Mouse (Mus musculus) c-Kit-positive CD71-negative TER-119-negative erythroid progenitor cells, embryonic 14.5 days (primary cell): ENCODE results near the gene Gstm1.
"Not testable (repeated sequence)": the region's sequence is repeated elsewhere in the genome, so short reads cannot be mapped to it uniquely, and the experiment has no call there.

ENCODE experiments used
- DNase-seq: peaks from one replicate; pipeline ENCODE4 v3.0.0-alpha.2; 2013; ENCODE audit warnings: low read depth

Gene Gstm1

GRCm38 (mm10) chr3:108017473-108018189, at the start of gene Gstm1:
Gstm1 (minus strand) TSS chr3:108017973.
- peak; percentile 94 for DNase-seq

DNA sequence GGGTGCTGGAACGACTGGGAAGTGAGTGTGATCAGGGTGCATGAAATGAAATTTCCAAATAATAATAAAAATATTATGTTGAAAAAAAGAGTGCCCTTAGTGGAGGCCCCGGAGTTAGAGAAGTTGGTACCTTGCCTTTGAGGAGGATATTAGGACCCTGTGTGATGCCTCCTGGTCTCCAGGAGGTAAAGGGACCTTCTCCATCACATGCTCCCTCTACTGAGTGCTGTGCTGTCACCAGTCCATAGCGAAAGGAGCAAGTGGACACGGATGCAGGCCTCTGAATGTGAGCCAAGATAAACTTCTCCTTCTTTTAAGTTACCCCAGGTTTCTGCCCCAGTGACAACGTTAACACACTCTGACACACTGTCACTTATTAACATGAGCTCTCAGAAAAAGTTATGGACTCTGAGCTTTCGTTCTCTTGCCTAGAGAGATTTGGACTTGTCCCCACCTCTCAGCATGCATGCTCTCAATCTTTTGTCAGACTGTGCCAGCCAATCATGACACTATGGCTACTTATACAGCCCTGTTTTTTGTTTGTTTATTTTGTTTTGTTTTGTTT, 49.7 kb upstream of the Gstm1 start:
- DNase-seq = no peak

DNA sequence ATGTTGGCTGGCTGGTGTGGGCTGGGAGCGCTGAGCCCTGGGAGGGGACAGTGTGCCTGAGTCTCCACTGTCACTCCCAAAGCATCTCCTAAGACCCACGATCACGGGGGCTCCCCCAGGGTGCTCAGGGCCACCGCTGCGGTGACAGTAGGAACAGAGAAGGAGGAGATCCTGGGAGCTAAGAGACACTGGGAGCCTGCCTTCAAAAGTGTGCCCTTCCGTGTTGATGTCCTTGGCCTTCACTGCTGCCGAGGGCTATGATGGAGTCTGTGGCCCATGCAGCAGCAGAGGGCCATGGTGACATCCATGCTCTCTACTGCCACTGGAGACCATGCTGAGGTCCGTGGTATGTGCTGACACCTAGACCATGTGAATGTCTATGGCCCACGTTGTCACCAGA, 47.8 kb upstream of the Gstm1 start:
- no peak for DNase-seq

DNA sequence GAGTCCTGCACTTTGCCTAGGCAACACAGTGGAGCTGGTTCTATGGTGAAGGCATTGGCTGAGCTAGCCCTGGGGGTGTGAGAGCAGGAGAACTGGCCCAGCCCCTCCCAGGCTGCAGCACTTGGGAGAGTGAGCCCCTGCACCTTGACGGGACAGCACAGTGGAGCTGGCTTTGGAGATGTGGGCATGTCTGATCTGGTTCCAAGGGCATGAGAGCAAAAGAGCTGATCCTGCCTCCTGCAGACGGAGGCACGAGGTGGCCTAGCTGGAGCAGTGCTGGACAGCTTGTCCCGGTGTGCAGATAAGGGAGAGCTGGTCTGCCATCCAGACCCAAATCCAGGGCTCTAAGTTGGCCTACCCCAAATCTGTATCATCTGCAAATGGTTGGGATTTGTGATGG, 46.9 kb upstream of the Gstm1 start:
- DNase-seq = no peak

GRCm38 (mm10) chr3:108062648-108063047, 44.9 kb upstream of the Gstm1 start:
- no peak for DNase-seq

DNA sequence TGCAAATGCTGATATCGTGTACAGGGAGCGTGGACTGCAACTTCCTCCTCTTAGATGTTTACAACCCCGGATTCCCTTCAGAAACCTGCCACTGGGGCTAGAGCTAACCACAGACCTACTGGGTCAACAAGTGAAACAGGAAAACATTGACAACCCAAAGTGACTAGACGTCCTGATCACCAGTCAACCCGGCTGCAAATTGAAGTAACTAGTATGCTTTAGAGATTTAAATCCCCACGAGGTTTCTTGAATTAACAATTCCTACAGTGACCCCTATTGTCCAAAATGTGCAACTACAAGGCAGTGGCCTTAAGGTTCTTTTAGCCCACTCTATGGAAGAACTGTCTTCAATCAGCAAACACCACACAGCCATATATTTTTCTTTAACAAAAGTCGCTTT, 43.6 kb upstream of the Gstm1 start:
- peak; percentile 77 for DNase-seq

DNA sequence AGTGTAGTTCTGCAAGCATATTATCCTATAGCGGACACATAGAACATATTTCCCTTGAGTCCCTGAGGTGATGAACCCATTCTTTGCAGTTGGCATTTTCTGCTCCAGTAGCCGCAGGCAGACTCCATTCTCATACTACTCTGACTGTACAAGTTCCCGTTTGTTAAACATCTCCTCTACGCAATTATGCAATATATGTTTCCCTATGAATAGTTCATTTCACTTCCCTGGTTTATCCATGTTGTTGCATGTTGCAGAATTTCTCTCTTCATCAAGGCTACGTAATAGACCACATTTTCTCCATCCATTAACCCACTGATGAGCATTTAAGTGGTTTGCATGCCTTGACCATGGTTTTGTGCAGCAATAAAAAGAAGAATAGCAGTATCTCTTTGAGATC, 32.7 kb upstream of the Gstm1 start:
- no peak for DNase-seq

- no peak for DNase-seq
Observed at GRCm38 (mm10) chr3:108048306-108048705, 30.5 kb upstream of the Gstm1 start.

DNA sequence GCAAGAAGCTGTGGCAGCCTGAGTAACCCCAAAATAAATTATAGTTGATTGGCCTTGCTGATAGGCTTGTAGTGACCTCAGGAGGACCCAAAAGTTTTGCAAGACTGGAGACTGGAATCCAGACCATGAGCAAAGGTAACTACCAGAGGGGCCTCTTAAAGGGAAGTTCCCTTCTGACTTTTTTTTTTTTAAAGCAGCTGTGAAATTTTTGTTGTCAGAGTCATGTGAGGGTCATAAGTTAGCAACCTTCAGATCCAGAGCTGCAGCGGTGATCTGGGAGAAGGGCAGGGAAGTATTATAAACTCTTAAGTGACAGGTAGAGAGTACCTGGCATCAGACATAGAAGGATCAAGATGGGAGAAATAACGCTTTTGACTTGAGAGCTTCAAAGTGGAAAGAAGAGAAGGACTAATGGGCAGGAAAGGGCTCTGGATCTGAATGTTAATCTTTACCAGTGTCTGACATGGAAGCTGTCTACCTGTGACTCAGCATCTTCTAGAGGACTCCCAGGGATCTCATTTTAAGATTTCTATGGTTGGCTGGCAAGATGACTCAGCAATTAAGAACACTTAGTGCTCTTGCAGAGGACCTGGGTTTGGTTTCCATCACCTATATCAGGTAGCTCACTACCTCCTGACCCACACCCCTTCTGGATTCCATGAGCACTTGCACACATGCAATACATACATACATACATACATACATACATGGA, 29.3 kb upstream of the Gstm1 start:
- DNase-seq = no peak

DNA sequence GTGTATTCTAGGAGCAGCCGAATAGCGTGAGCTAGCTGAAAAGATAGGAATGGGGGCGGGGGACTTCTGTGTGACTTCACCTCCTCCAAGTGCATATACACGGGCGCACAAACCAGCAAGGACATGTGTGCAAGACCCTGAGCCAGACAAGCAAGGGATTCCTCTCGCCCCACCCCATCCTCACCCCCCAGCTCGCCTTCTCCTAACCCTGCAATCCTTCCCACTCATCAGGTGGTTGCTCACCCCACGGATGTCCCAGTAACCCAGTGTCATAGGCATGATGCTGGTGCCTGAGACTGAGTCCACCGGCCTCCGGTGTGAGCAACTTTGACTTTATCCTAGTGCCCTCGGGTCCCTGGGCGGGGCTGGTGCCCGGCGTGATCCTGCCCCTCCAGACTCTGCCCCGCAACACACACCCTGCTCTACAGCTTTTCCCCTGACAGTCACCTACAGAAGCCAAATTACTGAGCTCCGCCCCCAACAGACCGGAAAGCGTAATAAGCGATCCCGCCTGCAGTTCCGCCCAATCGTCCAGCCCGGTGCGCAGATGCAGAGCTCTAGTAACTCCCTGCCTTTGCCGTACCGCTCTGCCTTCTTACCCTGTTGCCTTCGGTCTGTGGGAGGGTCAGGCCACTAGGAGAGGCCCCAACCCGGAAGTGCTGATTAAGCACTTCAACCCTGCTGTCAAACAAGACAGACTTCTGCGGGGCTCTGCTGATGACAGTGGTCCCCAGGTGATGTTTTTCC, 26.8 kb upstream of the Gstm1 start, which contains the start of gene Gstm4:
Gene Gstm4 (minus strand): TSS at position 501 of the 747 bp plus-strand sequence.
- peak; percentile 80 for DNase-seq

GRCm38 (mm10) chr3:108033156-108033555, 15.4 kb upstream of the Gstm1 start:
- no peak for DNase-seq

- no peak for DNase-seq
Observed at GRCm38 (mm10) chr3:108032113-108032512, 14.3 kb upstream of the Gstm1 start.

DNA sequence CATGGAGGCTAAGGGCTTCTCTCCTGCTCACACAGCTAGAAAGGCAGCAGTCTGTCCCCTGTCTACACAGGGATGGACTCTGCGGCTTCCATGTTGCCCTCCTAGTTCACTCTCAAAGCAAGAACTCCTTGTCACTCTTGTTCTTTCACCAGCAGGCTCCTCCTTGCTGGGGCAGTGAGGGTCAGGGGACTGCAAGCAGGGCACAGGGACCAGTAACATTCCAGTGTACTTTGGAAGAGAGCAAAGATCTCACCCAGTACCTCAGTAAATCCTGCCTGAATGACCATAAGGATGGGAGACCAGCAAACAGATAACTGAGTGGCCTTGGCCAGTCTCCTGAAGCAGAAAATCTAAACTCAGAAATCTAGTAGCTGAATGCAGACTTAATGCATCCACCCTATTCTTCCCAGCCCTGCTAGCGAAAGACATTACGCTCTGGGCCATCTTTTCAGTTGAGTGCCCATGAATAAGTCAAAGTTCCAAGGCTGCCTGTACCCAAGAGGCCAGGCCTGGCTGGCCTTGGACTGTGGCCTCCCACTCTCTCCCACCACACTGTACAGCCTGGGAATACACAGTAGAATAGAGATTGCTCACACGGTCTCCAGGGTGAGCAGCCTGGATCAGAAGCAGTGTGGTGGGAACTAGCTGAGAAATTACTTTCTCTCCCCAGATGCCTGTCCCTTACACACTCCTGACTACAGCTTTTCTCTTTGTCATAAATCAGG, 11.0 kb upstream of the Gstm1 start:
- DNase-seq = no peak

GRCm38 (mm10) chr3:108026597-108026996, 8.8 kb upstream of the Gstm1 start:
- no peak for DNase-seq

DNA sequence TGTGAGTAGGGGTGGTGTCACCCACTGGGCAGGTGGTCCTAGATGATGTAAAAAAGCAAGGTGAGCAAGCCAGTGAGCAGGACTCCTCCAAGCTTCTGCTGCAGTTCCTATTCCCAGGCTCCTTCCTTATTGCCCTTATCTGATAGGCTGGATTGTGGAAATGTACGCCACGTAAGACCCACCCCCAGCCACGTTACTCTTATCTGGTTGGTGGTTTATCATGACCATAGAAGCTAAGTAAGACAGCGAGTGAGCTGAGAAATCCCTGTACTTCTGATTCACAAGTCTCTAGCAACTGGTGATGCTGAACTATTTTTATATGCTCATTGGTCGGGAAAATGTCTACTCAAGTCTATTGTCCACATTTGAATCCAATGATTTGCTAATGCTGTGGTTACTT, 8.3 kb upstream of the Gstm1 start:
- DNase-seq = no peak

GRCm38 (mm10) chr3:108025318-108025717, 7.5 kb upstream of the Gstm1 start:
- DNase-seq = no peak

DNA sequence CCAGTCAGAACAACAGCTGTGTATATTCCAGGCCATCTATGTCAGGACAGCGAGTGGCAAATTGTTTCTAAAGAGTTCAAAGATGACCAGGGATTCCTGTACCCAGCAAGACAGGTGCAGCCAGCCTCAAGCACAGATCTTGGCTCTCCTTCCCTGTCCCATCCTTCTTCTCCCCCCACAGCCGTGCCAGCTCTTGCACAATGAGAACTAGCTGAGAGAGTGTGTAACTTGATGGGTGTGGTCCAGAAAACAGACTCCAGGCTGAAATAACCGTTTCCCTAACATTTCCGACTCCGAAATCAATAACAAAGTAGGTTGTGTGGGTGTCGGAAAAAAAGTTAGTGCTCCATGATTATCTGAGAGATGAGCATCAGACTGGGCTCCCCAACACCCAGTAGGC, 4.9 kb upstream of the Gstm1 start:
- no peak for DNase-seq

DNA sequence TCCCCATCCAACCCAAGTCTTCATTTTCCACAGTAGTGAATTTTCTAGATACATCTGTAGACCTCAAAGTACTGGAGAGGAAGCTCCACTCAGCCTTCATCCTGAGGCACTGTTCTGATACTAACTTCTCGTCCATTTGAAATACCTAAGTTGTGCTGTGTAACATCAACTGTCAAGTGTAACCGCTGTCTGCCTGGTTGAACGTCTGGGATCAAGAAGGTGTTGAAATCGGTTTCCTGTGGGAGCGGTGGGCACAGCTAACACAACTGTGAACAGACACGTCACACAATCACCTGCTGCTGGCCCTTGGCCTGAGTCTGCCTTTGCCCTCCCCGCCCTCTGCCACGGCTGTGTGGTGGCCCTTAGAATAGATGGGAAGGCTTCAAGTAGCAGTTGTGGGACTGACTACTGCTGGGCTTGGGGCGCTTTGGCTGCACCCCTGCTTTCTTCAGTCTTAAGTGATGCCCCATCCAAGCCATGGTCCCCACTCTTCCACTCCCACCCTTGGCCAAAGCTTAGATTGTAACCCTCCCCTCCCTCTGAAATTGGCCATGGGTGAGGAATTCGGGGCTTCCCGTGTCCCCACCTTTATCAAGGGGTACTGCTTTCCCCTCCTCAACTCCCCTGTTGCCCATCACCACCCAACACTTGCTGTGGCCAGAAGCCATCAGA, 2.7 kb upstream of the Gstm1 start:
- DNase-seq = not testable (repeated sequence)

DNA sequence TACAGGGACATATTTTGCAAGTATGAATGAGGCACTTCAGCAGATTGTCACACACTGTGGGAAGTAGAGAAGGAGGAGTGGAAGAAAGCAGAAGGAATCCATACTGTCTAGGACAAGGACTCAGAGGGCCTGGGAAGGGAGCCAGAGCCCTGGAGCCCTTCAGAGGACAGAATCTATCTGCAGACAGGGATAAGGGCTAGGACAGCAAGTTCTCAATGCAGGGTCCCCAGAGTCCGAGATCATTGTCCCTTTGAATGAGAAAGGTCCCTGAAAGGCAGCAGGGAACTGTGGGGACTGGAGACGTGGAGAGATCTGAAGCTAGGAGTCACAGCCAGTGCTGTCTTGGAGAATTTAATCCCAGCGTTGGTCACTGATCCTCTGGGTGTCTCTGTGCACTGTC, 1.5 kb upstream of the Gstm1 start:
- DNase-seq = not testable (repeated sequence)

GRCm38 (mm10) chr3:108018190-108018820, 532 bp upstream of the Gstm1 start:
- DNase-seq = no peak

- DNase-seq = not testable (repeated sequence)
Observed at GRCm38 (mm10) chr3:108016468-108016867, 1.3 kb downstream of the Gstm1 start.
